Mouse (Mus musculus): Measurements from ENCODE around the gene Ccr4.

DNA sequence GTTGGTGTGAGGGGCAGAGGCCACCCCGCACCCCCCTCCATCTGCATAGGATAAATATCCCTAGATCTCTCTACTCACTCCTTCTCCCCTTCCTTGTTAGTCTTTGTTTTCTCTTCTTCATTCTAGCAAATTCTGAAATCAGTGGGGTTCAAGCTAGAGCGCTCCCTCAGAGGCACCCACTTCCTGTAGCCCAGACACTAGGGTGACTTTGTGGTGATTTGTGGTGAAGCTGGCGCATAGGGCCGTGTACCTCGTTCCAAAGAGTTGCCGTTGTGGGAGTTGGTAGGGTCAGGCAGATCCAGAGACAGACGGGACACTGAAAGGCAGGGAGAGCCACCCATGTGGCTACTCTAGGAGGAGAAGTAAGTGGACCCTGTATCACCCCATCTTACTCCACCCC, 42.1 kb downstream of the Ccr4 start:
- TF ChIP-seq POLR2A (IDR thresholded peaks at IDR 0.05; ENCODE audit: low read depth, low read length) (no peak), CTCF (IDR thresholded peaks at IDR 0.05; ENCODE audit: extremely low read depth, insufficient read length, insufficient replicate concordance, low read depth, low read length) (no peak)
